Mouse (Mus musculus) heart, embryonic 11.5 days (tissue): ENCODE measurements around the gene Henmt1. TPM values are rescaled to one million over a fixed set of nuclear protein-coding genes. Genes with fewer than 3 reads are reported as not detected.
A peak's percentile ranks its signal among the peaks of the same experiment; 100 is the strongest.

ENCODE experiments used
- ATAC-seq: fragments of 200-750 bp; cut with Nextera tagmentation; replicated peaks from 2 replicates; pipeline ENCODE4 v1.8.0; 2017; ENCODE audit warnings: moderate library complexity; ENCODE audit not compliant: insufficient number of reproducible peaks, low FRiP score, low TSS enrichment
- H3K27ac ChIP-seq: fragments of 300-500 bp; sonication (generic); 2 replicates; pipeline ENCODE4 v1.5.1; 2014; ENCODE audit warnings: mild to moderate bottlenecking, low read depth, low read length
- H3K27me3 ChIP-seq: fragments of 300-500 bp; sonication (generic); 2 replicates; pipeline ENCODE4 v1.6.1; 2014; ENCODE audit warnings: mild to moderate bottlenecking, low read length, mixed read lengths; ENCODE audit not compliant: control insufficient read depth, insufficient read depth
- H3K36me3 ChIP-seq: fragments of 300-500 bp; sonication (generic); 2 replicates; pipeline ENCODE4 v1.6.1; 2014; ENCODE audit warnings: mild to moderate bottlenecking, low read length, moderate library complexity, mixed read lengths; ENCODE audit not compliant: control insufficient read depth, insufficient read depth
- H3K4me1 ChIP-seq: fragments of 300-500 bp; sonication (generic); 2 replicates; pipeline ENCODE4 v1.6.1; 2014; ENCODE audit warnings: low read length; ENCODE audit not compliant: control insufficient read depth, insufficient read depth
- H3K4me2 ChIP-seq: fragments of 300-500 bp; sonication (generic); 2 replicates; pipeline ENCODE4 v1.6.1; 2014; ENCODE audit warnings: mild to moderate bottlenecking, moderate library complexity
- H3K4me3 ChIP-seq: fragments of 300-500 bp; sonication (generic); 2 replicates; pipeline ENCODE4 v1.5.1; 2014; ENCODE audit warnings: low read depth, low read length
- H3K9ac ChIP-seq: fragments of 300-500 bp; sonication (generic); 2 replicates; pipeline ENCODE4 v1.6.1; 2014; ENCODE audit warnings: mild to moderate bottlenecking, low read depth, low read length, moderate library complexity
- H3K9me3 ChIP-seq: fragments of 300-500 bp; sonication (generic); replicated peaks from 2 replicates; pipeline ENCODE4 v1.6.1; 2016; ENCODE audit warnings: low read length; ENCODE audit not compliant: control insufficient read depth
- WGBS: fragments of 180-500 bp; shearing (Covaris S2); extraction: QIAGEN DNeasy Blood & Tissue Kit; methylation state at CpG from one replicate; pipeline ENCODE4 v1.1.7; 2014; ENCODE audit not compliant: insufficient replicate concordance; 5-methylcytosine and 5-hydroxymethylcytosine counted together
- polyA plus RNA-seq: library from polyadenylated mRNA; unstranded; fragments of >200 nt; fragmentation: Nextera tagmentation; extraction: Ambion mirVana; gene quantifications from 2 replicates; pipeline ENCODE4 v1.2.1, GENCODE M21; 2014

Henmt1 gene
- polyA plus RNA-seq, 1 experiment from 2014 or later = 0.16 TPM

- no peaks in the 10 kb centered on the region for H3K4me1 ChIP-seq
- WGBS = under 1% methylated on average over 32 of the region's 32 CpGs
- H3K9ac ChIP-seq = peak overlapping the region; percentile 98
- H3K4me2 ChIP-seq = peak overlapping the region; percentile 73
- no peak for ATAC-seq
- peaks cover 5% of the 10 kb centered on the region for H3K36me3 ChIP-seq
- H3K27me3 ChIP-seq = no peaks in the 10 kb centered on the region
- H3K27ac ChIP-seq = peak overlapping the region; percentile 99
- H3K4me3 ChIP-seq = peak overlapping the region; percentile 93
- H3K9me3 ChIP-seq = no peaks in the 10 kb centered on the region
Observed at GRCm38 (mm10) chr3:108910303-108911080, 29.2 kb upstream of the Henmt1 start.

DNA sequence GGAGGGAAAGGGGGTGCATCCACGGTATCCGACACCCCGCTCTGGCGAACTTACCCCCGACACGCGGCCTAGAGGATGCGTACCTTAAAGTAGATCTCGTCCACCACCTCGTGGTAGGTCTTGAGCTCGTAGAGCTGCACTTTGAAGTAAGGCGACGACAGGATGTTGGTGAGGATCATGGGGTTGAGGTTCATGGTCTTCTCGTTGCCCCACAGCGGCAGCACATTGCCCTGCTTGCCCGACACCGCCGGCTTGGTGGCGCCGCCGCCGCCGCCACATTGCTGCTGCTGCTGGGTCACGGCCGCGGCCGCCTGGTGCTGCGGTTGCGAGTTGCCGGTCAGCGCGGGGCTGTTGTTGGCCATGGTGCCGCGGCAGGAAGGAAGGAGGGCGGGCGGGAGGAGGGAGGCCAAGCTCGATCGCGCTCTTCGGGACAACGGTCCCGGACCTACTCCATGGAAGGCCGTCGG is 28.6 kb upstream of the Henmt1 start:
- Histone ChIP-seq H3K4me2 (peak overlapping the region; percentile 73), H3K27ac (peak overlapping the region; percentile 99), H3K4me3 (peak overlapping the region; percentile 93), H3K9ac (peak overlapping the region; percentile 98), H3K9me3 (no peaks in the 10 kb centered on the region), H3K4me1 (no peaks in the 10 kb centered on the region), H3K27me3 (no peaks in the 10 kb centered on the region), H3K36me3 (peaks cover 3% of the 10 kb centered on the region; the same call in 1 of the 2 replicates)
- under 1% methylated on average over 40 of the region's 44 CpGs for WGBS
- peak; percentile 82 for ATAC-seq

DNA sequence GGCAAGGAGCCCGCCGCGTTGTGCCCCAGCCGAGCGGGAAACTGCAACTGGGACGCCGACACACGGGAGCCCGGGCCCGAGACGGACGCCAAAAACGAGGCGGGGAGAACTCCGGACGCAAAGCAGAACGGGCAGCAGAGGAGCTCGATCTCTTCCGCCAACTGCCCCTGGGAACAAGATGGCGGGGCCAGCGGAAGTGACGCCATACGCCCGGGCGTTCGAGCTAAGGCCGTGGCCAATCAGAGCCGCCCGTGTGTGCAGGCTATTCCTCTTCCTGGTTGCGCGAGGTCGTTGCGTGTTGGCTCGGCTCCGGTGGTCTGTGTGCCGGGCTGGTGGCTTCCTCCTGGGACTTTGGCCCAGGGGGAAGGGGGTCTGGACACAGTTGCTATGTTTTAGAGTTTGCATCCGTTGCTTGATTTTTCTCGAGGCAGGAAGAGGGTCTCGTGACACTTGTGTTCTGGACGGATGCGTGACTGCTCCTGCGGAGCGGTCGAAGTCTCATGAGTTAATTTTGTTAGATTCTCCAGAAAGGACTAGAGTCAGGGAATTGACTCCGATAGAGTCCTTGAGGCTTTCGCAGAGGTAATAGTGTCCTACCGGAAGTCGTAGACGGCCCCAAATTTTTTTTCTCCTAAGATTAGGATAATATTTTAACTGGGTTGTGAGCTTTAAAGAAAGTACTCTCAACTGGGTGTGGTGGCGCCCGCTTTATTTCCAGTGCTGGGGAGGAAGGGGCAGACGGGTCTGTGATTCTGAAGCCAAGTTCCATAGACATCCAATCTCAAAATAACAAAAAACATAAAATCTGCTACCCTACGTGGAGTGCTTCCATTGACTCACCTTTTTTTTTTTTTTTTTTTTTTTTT is 27.9 kb upstream of the Henmt1 start, which contains the start of gene Prpf38b:
Gene Prpf38b, minus strand, starts transcription at position 180 of the 866 bp plus-strand sequence.
- peak within 1 kb of the TSS; percentile 99 for H3K27ac ChIP-seq
- H3K4me1 ChIP-seq = no peaks in the 10 kb centered on the region
- peaks cover 3% of the 10 kb centered on the region; the same call in 1 of the 2 replicates for H3K36me3 ChIP-seq
- H3K27me3 ChIP-seq = no peaks in the 10 kb centered on the region
- peak within 1 kb of the TSS; percentile 93 for H3K4me3 ChIP-seq
- H3K9ac ChIP-seq = peak within 1 kb of the TSS; percentile 98
- H3K4me2 ChIP-seq = peak within 1 kb of the TSS; percentile 79
- ATAC-seq = peak; percentile 97
- H3K9me3 ChIP-seq = no peaks in the 10 kb centered on the region
- WGBS = under 1% methylated on average over 53 of the region's 53 CpGs

DNA sequence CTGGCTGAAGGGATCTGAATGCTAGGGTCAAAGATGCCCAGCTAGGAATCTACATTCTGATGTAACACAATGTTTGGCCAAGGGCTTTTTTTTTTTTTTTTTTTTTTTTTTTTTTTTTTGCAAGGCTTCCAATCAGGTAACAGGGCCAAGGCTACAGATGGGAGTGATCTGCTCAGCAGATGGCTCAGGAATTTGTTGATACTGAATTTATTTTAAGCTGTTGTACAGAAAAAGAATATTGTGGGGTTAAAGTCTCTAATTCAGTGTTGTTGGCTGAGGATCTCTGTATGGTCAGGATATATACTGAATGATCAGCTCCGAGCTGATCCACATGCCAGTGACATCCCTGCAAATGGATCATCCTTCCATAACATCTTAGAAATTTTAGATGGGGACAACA is 23.7 kb upstream of the Henmt1 start:
- 80% methylated on average over 1 of the region's 1 CpGs for WGBS
- ATAC-seq = no peak
- H3K36me3 ChIP-seq = no peaks in the 10 kb centered on the region
- H3K4me3 ChIP-seq = no peak overlapping the region
- no peak overlapping the region for H3K9ac ChIP-seq
- H3K4me1 ChIP-seq = no peaks in the 10 kb centered on the region
- H3K9me3 ChIP-seq = no peaks in the 10 kb centered on the region
- no peak overlapping the region for H3K27ac ChIP-seq
- no peaks in the 10 kb centered on the region for H3K27me3 ChIP-seq
- no peak overlapping the region for H3K4me2 ChIP-seq

DNA sequence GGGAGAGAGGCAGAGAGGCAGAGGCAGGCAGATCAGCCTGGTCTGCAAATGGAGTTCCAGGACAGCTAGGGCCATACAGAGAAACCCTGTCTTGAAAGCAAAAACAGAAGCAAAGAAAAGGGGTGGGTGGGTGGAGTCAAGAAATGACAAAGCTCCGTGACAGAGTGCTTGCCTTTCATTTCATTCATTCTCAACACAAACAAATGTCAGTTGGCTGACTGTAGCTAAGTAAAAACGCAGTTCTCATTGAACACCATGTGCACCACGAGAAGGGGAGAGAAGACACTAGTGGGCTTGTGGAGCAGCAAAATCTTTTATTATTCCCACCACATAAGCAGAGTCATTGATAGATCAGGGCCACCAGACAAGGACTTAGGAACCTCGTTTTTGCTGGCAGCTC is 22.8 kb upstream of the Henmt1 start:
- 57% methylated on average over 4 of the region's 4 CpGs for WGBS
- Histone ChIP-seq H3K4me2 (no peak overlapping the region), H3K27ac (no peak overlapping the region), H3K4me3 (no peak overlapping the region), H3K9me3 (no peaks in the 10 kb centered on the region), H3K4me1 (no peaks in the 10 kb centered on the region), H3K27me3 (no peaks in the 10 kb centered on the region), H3K9ac (no peak overlapping the region), H3K36me3 (no peaks in the 10 kb centered on the region)
- ATAC-seq = no peak

DNA sequence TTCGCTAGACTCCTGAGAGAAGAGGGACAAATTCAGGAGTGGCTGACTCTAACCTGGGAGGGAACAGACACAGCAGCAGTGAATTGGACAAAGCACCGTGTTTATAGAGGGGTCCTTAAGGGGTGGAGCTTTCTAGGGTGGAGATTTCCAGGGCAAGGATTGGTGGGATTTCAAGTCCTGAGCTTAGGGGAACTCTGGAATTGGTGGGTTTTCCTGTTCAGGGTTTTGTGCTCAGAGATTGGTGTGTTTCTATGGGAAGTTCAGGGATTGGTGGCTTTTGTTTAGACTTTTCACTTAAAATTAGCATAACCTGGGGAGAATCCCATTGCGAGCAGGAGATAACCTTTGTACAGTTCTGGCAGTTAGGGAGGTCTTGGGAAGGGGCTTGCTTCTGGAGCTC is 21.7 kb upstream of the Henmt1 start:
- no peak overlapping the region for H3K4me3 ChIP-seq
- WGBS = 52% methylated on average over 3 of the region's 3 CpGs

GRCm38 (mm10) chr3:108918852-108919251 is 20.8 kb upstream of the Henmt1 start:
- WGBS = 91% methylated on average over 1 of the region's 1 CpGs
- ATAC-seq = no peak
- no peak overlapping the region for H3K4me3 ChIP-seq
- no peaks in the 10 kb centered on the region for H3K36me3 ChIP-seq
- H3K9me3 ChIP-seq = no peaks in the 10 kb centered on the region
- no peak overlapping the region for H3K9ac ChIP-seq
- no peaks in the 10 kb centered on the region for H3K27me3 ChIP-seq
- H3K27ac ChIP-seq = no peak overlapping the region
- no peak overlapping the region for H3K4me2 ChIP-seq
- H3K4me1 ChIP-seq = no peaks in the 10 kb centered on the region

More for the DNA sequence above, 21.7 kb upstream of the Henmt1 start:
- Histone ChIP-seq H3K4me2 (no peak overlapping the region), H3K36me3 (no peaks in the 10 kb centered on the region), H3K9me3 (no peaks in the 10 kb centered on the region), H3K4me1 (no peaks in the 10 kb centered on the region), H3K27ac (no peak overlapping the region), H3K27me3 (no peaks in the 10 kb centered on the region), H3K9ac (no peak overlapping the region)
- no peak for ATAC-seq

GRCm38 (mm10) chr3:108920442-108921070 is 19.1 kb upstream of the Henmt1 start:
- Histone ChIP-seq H3K36me3 (no peaks in the 10 kb centered on the region), H3K9me3 (no peaks in the 10 kb centered on the region), H3K27ac (no peak overlapping the region), H3K27me3 (no peaks in the 10 kb centered on the region), H3K9ac (no peak overlapping the region), H3K4me2 (no peak overlapping the region), H3K4me3 (no peak overlapping the region), H3K4me1 (no peaks in the 10 kb centered on the region)
- ATAC-seq = no peak
- 79% methylated on average over 3 of the region's 3 CpGs for WGBS
